Mouse (Mus musculus) lung, postnatal 10 days (tissue): ENCODE data around the gene Wap.

Experiments used
- DNase-seq: peaks from one replicate; pipeline ENCODE4 v3.0.0; 2021

The Wap gene

DNA sequence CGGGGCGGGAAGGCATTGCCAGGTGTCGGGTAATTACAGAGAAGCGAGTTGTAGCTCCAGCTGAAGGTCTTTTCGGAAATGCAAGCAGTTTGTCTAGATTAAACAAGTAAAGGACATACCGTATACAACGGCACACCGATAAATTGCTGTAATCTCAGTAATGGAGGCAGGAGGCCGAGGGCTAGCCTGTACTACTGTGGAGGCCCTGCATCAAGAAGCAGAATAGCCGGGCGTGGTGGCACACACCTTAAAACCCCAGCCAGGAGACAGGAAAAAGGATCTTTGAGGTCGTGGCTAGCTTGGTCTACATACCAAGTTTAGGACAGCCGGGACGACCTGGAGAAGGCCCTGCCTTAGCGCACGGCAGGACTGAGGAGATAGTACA lies 12.1 kb downstream of the Wap start:
- no peak for DNase-seq

DNA sequence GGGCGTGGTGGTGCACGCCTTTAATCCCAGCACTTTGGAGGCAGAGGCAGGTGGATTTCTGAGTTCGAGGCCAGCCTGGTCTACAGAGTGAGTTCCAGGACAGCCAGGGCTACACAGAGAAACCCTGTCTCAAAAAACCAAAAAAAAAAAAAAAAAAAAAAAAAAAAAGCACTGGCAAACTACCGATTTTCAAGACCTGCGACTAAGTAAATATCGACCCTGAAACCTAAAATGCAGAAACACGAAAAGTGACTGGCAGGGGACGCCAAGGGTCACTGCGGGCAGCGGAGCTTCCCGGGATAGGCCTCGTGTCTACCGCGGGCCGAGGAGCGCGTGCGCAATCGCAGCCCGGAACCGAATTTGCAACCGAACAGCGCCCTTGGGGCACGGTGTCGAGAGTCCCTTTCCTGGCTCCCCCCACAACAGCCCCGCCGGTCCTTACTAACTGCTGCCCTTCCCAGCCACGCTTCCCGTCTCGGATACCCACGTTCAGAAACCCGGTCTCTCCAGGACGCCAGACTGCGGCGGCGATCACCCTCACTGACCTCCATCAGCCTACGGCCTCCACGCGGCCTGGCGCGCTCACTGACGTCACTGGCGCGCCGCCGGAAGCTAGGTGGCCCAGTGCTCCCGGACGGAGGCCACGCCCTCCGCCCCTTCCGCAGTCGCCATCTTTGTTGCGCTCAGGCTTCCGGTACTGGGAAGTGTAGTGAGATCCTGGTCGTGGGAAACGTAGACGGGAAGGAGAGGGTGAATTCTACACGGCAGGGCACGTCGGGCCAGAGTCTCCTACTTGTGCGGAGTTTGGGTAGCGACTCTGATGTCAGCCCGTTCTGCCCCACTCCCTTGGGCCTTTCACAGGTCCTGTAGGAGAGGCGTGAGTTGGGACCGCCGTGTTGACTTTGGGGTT lies 12.7 kb downstream of the Wap start, which contains the start of gene Tbrg4:
Gene Tbrg4, minus strand, starts transcription at position 590 of the 910 bp plus-strand sequence.
- DNase-seq: peak; percentile 94

DNA sequence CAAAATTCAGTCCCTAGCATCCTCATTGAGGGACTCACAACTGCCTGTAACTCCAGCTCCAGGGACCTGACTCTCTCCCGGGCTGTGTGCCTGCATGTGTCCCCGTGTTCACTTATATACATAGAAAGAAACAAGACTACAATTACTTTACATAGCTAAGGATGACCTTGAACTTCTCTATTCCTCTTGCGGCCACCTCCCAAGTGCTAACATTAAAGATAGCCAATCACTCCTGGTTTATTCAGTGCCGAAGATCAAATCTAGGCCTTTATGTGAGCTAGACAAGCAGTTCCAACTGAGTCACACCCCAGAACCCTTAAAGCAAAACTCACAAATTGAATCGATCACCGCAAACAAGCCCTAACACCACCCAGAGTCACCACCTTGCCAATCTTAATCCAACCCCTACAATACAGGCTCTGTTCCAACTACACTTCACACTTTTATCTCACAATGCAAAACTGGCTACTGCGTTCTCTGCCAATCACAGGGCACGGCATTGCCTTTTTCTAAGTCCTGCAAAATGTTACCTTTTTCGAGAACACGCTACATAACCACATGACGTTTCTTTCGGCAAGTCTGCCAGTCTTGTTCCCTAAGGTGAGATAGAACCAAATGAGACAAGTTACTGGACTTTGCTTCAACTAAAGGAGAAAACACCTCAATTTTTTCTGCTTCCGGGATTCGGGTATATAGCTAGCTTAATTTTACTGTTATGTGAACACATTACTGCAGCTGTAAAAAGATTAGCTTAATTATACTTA lies 13.6 kb downstream of the Wap start:
- no peak for DNase-seq

DNA sequence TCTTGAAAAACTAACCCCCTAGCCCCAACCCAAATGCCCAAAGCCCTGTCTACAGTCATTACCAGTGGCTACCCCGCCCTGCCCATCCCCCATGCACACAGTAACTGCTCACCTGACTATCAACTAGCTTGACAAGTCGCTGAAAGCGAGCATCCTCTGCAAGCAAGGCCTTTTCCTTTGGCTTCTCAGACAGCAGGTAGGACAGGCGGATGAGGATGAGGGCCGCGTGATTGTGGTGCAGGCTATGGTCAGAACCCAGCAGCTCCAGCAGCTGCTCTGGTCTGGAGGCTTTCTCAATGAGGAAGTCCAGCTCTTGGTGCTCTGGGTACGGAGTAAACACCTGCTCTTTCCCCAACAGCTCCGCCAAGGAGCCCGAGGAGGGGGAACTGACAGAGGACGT lies 14.7 kb downstream of the Wap start:
- DNase-seq: no peak

DNA sequence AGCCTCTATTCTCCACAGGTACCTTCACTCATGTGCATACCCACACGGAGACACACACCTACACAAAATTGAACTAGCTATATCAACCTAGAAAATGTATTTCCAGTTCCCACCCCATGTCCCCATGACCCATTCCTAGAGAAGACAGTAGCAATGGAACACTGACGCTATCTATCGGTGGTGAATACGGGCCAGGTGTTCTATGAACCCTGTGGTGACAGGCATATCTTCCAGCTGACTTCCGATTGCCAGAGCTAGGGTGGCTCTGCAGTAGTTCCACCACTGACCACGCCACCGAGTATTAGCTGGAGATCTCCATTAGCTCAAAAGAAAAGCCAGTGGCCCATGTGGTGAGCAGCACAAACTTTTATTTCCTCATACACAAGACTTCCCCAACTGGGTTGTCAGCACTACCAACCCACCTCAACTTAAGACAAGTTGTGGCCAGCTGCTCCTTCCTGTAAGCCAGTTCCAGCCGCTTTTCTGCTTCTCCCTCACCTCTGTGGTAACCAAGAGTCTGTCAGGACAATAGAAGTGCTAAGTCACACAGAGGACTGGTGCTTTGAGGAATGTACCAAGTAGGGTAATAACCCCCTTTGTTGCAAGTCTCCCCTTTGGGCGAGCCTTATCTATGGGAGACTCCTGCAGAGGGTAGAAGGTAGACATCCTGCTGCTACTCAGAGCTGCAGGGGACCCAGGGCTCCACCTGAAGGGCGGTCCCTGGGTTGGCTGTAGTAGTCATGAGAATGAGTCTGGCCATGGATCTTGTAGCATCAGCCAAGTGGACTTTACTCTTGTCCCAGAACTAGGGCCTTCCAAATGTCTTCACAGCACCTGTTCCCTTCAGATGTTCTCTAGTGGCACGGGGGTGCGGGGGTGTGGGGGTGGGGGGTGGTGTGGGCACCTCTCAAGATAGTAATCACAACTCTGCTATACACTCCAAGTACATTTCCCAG lies 22.9 kb downstream of the Wap start:
- no peak for DNase-seq

DNA sequence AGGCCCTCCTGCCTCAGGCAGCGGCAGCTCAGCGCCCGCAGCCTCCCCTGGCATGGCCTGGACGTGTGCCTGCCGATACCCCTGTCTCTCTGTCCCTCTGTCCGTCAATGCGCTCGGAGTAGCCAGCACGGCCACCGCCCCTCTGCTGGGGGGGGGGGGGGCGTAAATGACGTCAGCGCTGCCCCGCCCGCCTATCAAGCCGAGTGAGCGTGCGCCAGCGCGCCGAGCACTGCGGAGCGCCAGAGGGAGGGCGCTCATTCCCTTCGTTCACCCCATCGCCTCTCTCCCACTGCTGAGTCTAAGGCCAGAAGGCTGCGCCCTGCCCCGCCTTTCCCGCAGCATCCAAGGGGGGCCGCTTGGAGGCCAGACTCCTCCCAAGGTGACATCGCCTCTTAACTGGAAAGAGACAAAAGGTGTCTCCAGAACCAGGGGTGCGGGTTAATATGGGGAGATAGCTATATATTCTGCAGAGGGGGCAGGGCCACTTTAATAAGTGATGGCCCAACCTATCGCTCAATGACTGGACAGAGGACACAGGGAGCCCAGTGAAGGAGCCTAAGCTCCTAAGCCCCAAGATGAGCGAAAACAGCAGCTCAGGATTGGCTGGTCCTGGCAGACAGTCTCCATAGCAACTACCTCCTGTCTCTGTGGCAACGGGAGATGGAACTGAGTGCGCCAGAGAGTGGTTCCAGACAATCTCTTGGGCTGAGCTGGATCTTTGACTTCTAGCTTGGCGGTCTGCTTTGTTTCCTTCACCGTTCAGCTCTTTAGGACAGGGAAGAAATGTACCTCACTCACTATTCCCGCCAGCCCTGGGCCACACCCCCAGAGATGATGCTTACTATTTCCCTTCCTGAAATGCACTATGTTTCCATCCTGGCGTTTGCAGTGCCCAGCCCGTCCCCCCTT lies 32.7 kb downstream of the Wap start, which contains the start of gene Nacad:
Gene Nacad, minus strand, starts transcription at position 563 of the 909 bp plus-strand sequence.
- DNase-seq: peak; percentile 47

DNA sequence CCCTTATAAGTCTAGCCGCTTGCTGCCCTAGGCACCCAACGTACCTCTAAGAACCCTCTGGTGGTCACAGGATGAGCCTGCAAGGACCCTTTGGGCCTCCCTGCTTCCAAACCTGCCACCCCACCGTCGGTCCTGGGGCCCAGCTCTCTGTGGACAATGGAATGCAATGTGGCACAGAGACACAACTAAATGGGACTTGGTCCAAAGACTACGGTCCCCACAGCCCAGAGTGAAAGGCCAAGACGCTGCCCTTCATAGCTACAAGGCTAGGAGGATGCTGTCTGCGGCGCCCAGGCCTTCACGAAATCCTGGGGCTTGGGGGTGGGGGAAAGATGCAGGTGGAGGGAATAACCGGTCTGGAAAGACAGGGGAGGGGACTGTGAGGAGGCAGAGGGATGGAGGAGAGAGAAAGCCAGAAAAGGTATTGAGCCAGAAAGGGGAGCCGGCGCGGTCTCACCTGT lies 33.4 kb downstream of the Wap start:
- peak; percentile 30 for DNase-seq

DNA sequence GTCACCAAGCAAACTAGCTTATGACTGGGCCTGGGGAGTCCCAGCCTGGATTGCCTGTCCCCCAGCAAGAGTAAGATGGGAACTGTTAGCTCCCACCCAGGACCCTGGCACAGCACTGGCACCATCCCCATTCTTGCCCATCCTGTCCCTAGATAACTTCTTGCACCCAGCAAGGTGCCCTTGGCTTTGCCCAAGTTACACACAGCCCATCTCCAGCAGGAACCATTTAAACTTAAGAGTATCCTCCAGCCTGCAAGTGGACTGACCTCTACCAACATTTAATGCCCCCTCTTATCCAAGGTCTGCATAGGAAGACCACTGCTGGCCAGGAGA lies 33.9 kb downstream of the Wap start:
- DNase-seq: no peak

DNA sequence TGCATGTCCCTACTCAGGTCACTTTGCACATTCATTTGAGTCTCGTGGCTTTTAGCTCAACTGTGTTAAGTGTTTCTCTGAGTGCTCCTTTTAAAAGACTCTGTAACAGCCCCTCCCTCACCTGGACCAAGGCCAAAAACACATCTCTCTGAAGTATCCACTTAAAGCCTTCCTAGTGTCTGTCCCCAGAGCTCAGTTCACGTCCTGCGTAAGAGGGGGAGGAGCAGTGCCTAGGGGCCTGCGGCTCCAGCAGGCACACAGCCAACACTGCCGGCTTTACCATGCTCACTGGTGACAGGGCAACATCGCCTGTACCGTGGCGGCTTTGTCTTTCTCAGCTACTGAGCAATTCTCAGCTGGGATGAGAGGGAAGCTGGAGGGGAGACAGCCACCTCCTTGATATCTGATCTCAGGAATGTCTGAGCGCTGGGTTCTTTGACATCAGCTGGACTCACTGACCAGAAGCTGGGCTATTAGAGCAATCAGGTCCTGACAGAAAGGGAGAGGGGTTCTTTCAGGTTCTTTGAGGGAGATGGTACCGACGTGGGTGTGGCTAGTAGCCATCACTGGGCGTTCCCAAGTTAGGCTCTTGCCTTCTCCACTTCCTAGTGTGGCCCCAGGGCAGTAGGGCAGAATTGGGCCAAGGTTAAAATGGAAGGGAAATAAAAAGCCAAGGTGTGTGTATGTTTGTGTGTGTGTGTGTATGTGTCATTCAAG lies 34.4 kb downstream of the Wap start:
- DNase-seq: peak; percentile 71

DNA sequence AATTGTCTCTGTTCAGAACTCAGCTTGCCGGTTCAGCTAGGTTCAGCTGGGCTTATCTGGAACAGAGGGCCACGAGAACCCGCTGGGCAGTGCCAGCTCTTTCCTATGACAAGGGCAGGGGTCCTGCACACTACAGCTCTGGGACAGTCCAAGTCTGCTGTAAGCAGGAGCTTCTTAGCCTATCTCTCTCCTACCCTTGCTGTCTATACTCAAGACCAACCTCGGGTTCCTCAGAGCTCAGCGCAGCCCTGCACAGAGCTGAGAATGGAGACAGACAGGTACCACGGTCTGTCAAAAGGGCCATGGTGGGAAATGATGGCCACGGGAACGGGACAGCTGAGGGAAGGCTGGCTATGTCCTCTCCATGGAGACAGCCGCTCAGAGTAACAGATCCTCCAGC lies 35.2 kb downstream of the Wap start:
- no peak for DNase-seq

DNA sequence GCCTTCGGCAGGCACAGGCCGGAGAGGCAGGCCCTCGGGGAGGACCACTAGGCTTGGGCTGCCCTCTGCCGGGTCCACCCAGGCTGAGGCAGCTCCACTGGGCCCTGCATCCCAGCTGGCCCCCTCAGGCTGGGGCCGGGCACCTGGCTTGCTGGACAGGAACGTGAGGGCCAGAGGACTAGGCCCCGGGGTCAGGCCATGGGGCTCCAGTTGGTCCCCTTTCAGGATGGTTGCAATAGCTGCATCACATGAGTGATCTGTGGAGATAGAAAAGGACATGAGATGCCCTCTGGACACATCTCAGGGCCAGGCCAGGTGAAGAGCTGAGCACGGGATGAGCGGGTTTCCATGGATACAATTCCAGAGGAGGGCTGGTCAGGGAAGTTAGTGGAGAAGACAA lies 35.8 kb downstream of the Wap start:
- no peak for DNase-seq

DNA sequence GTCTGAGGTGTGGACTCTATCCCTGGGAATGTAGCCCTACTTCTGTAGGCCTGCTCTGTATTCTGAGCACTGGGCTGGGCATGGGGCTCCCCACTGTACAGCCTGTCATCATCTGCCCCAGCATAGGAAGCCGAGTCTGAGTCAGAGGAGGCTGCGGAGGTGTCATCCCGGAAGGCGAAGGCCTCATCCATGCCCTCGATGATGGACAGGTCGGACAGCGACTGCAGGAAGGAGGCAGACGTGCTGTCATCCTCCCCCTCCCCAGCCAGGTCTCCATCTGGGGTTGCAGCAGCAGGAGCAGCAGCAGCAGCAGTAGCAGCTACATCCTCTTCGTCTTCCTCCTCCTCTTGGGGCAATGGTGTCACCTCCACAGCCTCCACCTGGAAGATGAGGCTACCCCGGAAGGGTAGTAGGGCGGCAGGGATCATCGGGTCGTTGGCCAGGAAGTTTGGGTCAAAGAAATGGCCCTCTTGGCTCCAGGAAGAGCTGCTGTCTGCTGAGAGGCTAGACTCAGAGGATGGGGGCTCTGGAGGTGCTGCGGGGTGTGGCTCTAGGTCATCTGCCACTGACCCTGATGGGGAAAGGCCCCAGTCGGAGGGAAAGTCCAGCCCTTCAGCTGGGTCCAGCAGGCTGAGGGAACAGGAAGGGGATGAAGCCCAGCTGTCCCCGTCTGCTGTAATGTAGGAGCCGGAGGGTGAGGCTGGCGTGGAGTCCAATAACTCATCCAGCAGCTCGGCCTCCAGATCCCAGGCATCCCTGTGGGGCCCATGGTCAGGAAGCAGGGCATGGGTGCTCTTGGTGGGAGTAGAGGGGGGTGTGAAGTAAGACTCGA lies 36.6 kb downstream of the Wap start:
- no peak for DNase-seq

DNA sequence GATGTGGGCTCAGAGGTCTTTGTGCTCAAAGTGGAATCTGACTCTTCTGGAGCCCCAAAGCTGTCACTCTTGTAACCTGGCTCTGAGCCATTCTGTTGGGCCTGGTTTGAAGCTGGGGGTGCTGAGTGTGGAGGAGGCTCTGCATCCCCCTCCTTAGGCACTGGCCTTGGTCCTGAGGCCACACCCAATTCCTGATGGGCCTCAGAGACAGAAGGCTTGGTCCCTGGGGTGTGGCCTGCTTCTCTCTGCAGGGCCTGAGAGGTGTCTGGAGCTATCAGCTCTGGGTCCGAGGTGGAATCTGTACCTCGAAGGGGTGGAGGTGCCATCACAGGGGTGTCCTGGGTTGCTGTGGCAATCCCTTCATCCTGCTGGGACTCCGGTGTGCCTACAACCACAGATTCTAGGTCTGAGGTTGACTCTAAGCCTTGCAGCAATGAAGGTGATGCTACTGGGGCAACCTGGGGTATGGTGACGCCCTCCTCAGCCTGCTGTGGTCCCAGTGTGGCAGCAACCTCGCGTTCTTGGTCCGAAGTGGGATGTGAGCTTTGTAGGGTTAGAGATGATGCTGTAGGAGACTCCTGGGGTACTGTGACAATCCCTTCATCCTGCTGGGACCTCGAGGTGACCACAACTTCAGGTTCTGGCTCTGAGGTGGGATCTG lies 38.0 kb downstream of the Wap start:
- DNase-seq: no peak

DNA sequence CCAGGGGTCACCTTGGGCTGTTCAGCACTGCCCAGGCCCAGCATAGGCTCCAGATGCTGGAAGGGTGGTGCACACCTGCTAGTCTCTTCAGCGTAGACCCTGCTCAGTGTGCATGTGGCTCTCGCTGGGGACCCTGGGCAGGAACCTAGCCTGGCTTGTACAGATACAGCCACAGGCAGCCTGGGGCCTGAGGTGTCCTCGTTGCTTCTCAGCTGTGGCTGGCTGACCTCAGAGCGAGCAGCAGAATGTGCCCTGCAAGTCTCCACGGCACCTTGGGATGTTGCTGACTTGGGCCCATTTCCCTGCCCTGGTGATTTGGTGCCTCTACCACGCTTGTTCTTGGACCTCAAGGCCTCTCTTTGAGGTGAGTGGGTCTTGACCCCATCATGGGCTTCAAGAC lies 38.6 kb downstream of the Wap start:
- no peak for DNase-seq

DNA sequence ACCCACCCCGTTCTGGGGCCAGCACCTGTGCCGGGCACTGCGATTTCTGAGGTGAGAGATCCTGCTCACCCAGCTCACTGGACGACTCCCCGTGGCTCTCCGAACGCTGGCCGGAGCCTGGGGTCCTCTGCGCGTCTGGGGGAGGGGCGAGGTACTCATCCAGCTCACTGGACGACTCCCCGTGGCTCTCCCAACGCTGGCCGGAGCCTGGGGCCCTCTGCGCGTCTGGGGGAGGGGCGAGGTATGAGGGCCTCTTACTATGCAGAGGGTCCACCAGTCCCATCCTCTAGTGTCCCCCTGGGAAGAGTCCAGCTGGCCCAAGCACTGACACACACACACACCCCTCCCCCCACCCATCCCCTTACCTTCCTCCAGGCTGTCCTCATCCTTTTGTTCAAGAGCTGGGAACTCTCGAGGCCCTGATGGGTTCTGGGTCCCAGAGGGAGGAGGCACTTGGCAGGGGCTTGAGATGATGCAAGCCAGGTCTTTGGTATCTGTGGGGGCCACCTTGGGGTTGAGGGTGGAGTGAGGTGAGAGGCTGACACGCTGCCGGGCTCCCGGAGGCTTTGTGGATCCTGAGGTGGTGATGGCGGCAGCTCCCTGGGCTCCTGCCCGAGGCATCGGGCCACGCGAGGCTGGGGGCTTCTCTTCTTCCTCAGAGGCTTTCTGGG lies 39.3 kb downstream of the Wap start:
- DNase-seq: no peak

DNA sequence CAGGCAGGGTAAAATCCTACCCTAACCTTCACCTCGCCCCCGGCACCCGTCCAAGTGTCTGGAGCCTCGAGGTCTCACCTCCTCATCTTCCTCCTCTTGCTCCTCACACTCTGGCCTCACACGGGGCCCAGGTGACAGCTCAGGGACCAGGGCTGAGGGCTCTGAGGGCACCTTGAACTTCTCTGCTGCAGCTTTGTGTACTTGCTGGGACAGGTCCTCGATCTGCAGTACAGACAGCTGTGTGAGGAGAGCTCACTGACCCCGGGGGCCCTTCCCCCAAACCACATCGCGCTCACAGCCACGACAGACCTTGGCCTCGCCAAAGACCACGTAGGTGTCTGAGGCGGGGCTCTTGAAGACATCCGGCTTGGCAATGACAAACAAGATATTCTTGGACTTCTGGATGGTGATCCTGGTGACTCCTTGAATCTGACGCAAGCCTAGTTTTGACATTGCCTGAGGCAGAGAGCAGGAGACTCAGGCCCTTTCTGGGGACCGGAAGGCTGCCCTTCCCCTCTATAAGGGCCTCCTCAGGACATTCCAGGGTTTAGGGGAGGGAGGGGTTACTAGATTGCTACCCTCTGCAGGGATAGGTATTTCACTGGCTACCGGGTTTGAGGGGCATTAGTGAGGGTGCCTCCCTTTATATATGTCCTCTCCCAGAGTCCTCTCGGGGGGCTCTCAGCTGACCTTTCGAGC lies 40.1 kb downstream of the Wap start:
- DNase-seq: peak; percentile 52

DNA sequence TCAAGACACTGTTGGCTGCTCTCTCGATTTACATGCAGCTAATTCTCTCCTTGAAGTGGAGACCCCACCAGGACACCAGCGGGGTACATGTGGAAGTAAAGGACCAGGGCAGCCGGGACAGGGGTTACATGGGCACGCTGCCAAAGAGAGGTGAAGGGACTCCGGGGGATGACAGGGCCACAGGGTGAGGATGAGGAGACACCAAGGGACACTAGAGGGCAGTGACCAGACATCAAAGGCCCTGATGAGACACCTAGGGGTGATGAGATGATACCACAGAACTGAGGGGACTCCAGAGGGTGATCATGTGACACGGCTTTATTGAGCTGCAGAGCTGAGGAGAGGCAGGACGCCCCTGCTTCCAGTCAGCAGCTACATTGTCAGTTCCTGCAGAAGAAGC lies 40.9 kb downstream of the Wap start:
- DNase-seq: no peak

DNA sequence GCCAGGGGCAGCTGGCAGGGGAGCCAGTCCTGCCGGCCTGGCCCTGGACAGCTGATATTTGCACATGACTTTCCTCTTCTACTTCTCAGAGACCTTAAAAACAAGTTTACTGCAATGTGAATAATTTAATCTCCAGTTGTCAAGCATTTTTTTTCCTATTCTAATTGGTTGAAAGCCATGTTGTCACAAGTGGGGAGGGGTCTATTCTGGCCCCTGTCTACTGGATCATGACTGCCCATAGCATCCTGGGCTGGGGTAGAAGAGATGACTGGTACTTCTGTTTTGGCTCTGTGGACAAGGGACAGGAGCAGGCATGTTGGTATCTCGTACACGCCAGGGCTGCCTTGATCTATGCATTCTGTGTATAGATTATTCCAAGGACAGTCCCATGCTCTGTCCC lies 41.8 kb downstream of the Wap start:
- no peak for DNase-seq
